Mouse (Mus musculus) cerebellum, postnatal 36 days (tissue): ENCODE data around the gene Mpped1.
A peak's percentile ranks its signal among the peaks of the same experiment; 100 is the strongest.

Experiments
- DNase-seq, 2 experiments: peaks; one replicate each; pipeline ENCODE4 v3.0.0; 2021 to 2022; ENCODE audit warnings: mixed read lengths in 2 of 2

Mpped1 gene

GRCm38 (mm10) chr15:83796924-83797323, 17.7 kb downstream of the Mpped1 start:
- DNase-seq: no peak

GRCm38 (mm10) chr15:83798964-83799363, 19.7 kb downstream of the Mpped1 start:
- no peak for DNase-seq

GRCm38 (mm10) chr15:83801011-83801410, 21.7 kb downstream of the Mpped1 start:
- no peak for DNase-seq

- DNase-seq: no peak
Measured at GRCm38 (mm10) chr15:83814106-83814505, 34.8 kb downstream of the Mpped1 start.

GRCm38 (mm10) chr15:83828011-83828410, 48.7 kb downstream of the Mpped1 start:
- peak; percentile 32 to 45 for DNase-seq

GRCm38 (mm10) chr15:83829226-83829625, 50.0 kb downstream of the Mpped1 start:
- DNase-seq: no peak

- DNase-seq: no peak
Measured at GRCm38 (mm10) chr15:83832265-83832664, 53.0 kb downstream of the Mpped1 start.

- no peak for DNase-seq
Measured at GRCm38 (mm10) chr15:83840950-83841719, 61.9 kb downstream of the Mpped1 start.

- no peak for DNase-seq
Measured at GRCm38 (mm10) chr15:83842419-83842818, 63.2 kb downstream of the Mpped1 start.

- no peak for DNase-seq
Measured at GRCm38 (mm10) chr15:83842915-83843789, 63.9 kb downstream of the Mpped1 start.

- DNase-seq: no peak
Measured at GRCm38 (mm10) chr15:83845734-83846133, 66.5 kb downstream of the Mpped1 start.

GRCm38 (mm10) chr15:83846592-83846991, 67.3 kb downstream of the Mpped1 start:
- DNase-seq: no peak

- no peak for DNase-seq
Measured at GRCm38 (mm10) chr15:83847512-83847911, 68.2 kb downstream of the Mpped1 start.

- no peak for DNase-seq
Measured at GRCm38 (mm10) chr15:83848193-83848592, 68.9 kb downstream of the Mpped1 start.

- DNase-seq: no peak
Measured at GRCm38 (mm10) chr15:83853400-83853811, 74.1 kb downstream of the Mpped1 start.

GRCm38 (mm10) chr15:83857129-83857528, 77.9 kb downstream of the Mpped1 start:
- peak; percentile 70 to 75 for DNase-seq

GRCm38 (mm10) chr15:83865626-83866025, 86.4 kb downstream of the Mpped1 start:
- DNase-seq: no peak

GRCm38 (mm10) chr15:83870936-83871335, 91.7 kb downstream of the Mpped1 start:
- no peak for DNase-seq

GRCm38 (mm10) chr15:83877155-83877866, 98.0 kb downstream of the Mpped1 start:
- DNase-seq: no peak

- DNase-seq: no peak
Measured at GRCm38 (mm10) chr15:83877898-83878297, 98.6 kb downstream of the Mpped1 start.

- no peak for DNase-seq
Measured at GRCm38 (mm10) chr15:83879845-83880244, 100.6 kb downstream of the Mpped1 start.

GRCm38 (mm10) chr15:83883821-83884220, 104.6 kb downstream of the Mpped1 start:
- no peak for DNase-seq

GRCm38 (mm10) chr15:83884291-83884690, 105.0 kb downstream of the Mpped1 start:
- no peak for DNase-seq
